Mouse (Mus musculus): ENCODE results near the gene Dgki.

Gene Dgki

GRCm38 (mm10) chr6:37292068-37292467, 7.9 kb downstream of the Dgki start:
- 76% methylated on average over 2 of the region's 2 CpGs for WGBS

- WGBS: 85% methylated on average over 1 of the region's 1 CpGs
Measured at GRCm38 (mm10) chr6:37291171-37291570, 8.8 kb downstream of the Dgki start.

- 88% methylated on average over 3 of the region's 3 CpGs for WGBS
Measured at GRCm38 (mm10) chr6:37290691-37291090, 9.3 kb downstream of the Dgki start.

- 91% methylated on average over 4 of the region's 4 CpGs for whole genome bisulfite sequencing
Measured at GRCm38 (mm10) chr6:37286134-37286533, 13.8 kb downstream of the Dgki start.

GRCm38 (mm10) chr6:37284879-37285278, 15.1 kb downstream of the Dgki start:
- WGBS: 91% methylated on average over 9 of the region's 9 CpGs

- WGBS: 44% methylated on average over 2 of the region's 2 CpGs
Measured at GRCm38 (mm10) chr6:37283336-37283735, 16.6 kb downstream of the Dgki start.

GRCm38 (mm10) chr6:37282659-37283058, 17.3 kb downstream of the Dgki start:
- 33% methylated on average over 1 of the region's 1 CpGs for WGBS

- WGBS: 53% methylated on average over 6 of the region's 6 CpGs
Measured at GRCm38 (mm10) chr6:37276834-37277715, 22.9 kb downstream of the Dgki start.

GRCm38 (mm10) chr6:37276181-37276580, 23.8 kb downstream of the Dgki start:
- 63% methylated on average over 5 of the region's 5 CpGs for WGBS

GRCm38 (mm10) chr6:37270905-37271591, 28.9 kb downstream of the Dgki start:
- WGBS: 87% methylated on average over 8 of the region's 8 CpGs

- 45% methylated on average over 6 of the region's 6 CpGs for WGBS
Measured at GRCm38 (mm10) chr6:37268589-37268988, 31.4 kb downstream of the Dgki start.

- 90% methylated on average over 4 of the region's 4 CpGs for WGBS
Measured at GRCm38 (mm10) chr6:37267952-37268351, 32.0 kb downstream of the Dgki start.

- 86% methylated on average over 7 of the region's 7 CpGs for WGBS
Measured at GRCm38 (mm10) chr6:37262486-37262885, 37.5 kb downstream of the Dgki start.

- WGBS: 62% methylated on average over 10 of the region's 10 CpGs
Measured at GRCm38 (mm10) chr6:37261236-37261852, 38.6 kb downstream of the Dgki start.

GRCm38 (mm10) chr6:37258662-37259061, 41.3 kb downstream of the Dgki start:
- 85% methylated on average over 7 of the region's 7 CpGs for WGBS

- WGBS: 64% methylated on average over 8 of the region's 8 CpGs
Measured at GRCm38 (mm10) chr6:37254144-37254543, 45.8 kb downstream of the Dgki start.

GRCm38 (mm10) chr6:37252536-37252935, 47.4 kb downstream of the Dgki start:
- WGBS: 97% methylated on average over 4 of the region's 4 CpGs

GRCm38 (mm10) chr6:37250671-37251070, 49.3 kb downstream of the Dgki start:
- 93% methylated on average over 2 of the region's 2 CpGs for WGBS

- WGBS: 43% methylated on average over 7 of the region's 7 CpGs
Measured at GRCm38 (mm10) chr6:37245757-37246156, 54.2 kb downstream of the Dgki start.

- 54% methylated on average over 11 of the region's 11 CpGs for WGBS
Measured at GRCm38 (mm10) chr6:37244074-37244473, 55.9 kb downstream of the Dgki start.

- 43% methylated on average over 5 of the region's 5 CpGs for WGBS
Measured at GRCm38 (mm10) chr6:37242769-37243121, 57.2 kb downstream of the Dgki start.

- 36% methylated on average over 6 of the region's 6 CpGs for WGBS
Measured at GRCm38 (mm10) chr6:37242100-37242768, 57.8 kb downstream of the Dgki start.
